Mouse (Mus musculus): ENCODE data around the gene Eef1b2. TPM values are rescaled to one million over a fixed set of nuclear protein-coding genes. Genes with fewer than 3 reads are reported as not detected.

Gene Eef1b2
- 274 TPM for polyA plus RNA-seq (2015; fragmentation: Illumina TruSeq; extraction: RNeasy Lipid Tissue Mini Kit (QIAGEN cat#74804); ENCODE audit: insufficient read depth, low read depth, low replicate concordance)

GRCm38 (mm10) chr1:63176604-63177421, at the start of gene Eef1b2, which contains the start of gene Ndufs1:
Eef1b2 (plus strand) TSS chr1:63176825.
Ndufs1 (minus strand) TSS chr1:63176833.

GRCm38 (mm10) chr1:63214271-63214558, 37.6 kb downstream of the Eef1b2 start, which contains the start of gene Gpr1:
Gpr1 (minus strand) TSS chr1:63214543.

Other genes starting within 250 kb of the Eef1b2 start
- 2.8 TPM for gene Ino80d, start 62.2 kb upstream of the Eef1b2 start, polyA plus RNA-seq (2015; fragmentation: Illumina TruSeq; extraction: RNeasy Lipid Tissue Mini Kit (QIAGEN cat#74804); ENCODE audit: insufficient read depth, low read depth, low replicate concordance)
- gene Ndufs1, start within 50 bp of the Eef1b2 start, polyA plus RNA-seq (2015; fragmentation: Illumina TruSeq; extraction: RNeasy Lipid Tissue Mini Kit (QIAGEN cat#74804); ENCODE audit: insufficient read depth, low read depth, low replicate concordance) = 20.1 TPM
- gene Gpr1, start 37.7 kb downstream of the Eef1b2 start, polyA plus RNA-seq (2015; fragmentation: Illumina TruSeq; extraction: RNeasy Lipid Tissue Mini Kit (QIAGEN cat#74804); ENCODE audit: insufficient read depth, low read depth, low replicate concordance) = not detected
- 1.1 TPM for gene Zdbf2, start 96.4 kb downstream of the Eef1b2 start, polyA plus RNA-seq (2015; fragmentation: Illumina TruSeq; extraction: RNeasy Lipid Tissue Mini Kit (QIAGEN cat#74804); ENCODE audit: insufficient read depth, low read depth, low replicate concordance)